Mouse (Mus musculus) Patski (cell line): ENCODE measurements around the gene Slc34a3. TPM values are rescaled to one million over a fixed set of nuclear protein-coding genes. Genes with fewer than 3 reads are reported as not detected.
A peak's percentile ranks its signal among the peaks of the same experiment; 100 is the strongest.

Experiments used
- ATAC-seq: fragments of 100-300 bp; one replicate; pipeline ENCODE4 v1.8.0; 2021
- CTCF ChIA-PET: fragments of 350-600 bp; sonication (Branson Sonifier 250); formaldehyde crosslinking; loops from one replicate; lab custom pipeline; 2022; ENCODE audit warnings: inconsistent platforms; lab: Charles Lee
- POLR2A ChIA-PET: fragments of 350-600 bp; sonication (Branson Sonifier 250); formaldehyde crosslinking; loops from one replicate; lab custom pipeline; 2022; ENCODE audit warnings: antibody characterized with exemption, inconsistent platforms; lab: Charles Lee
- DNase-seq: peaks from one replicate; pipeline ENCODE4 v3.0.0-alpha.2; 2011; ENCODE audit warnings: low read depth, low spot score
- H3K27me3 ChIP-seq: fragments of 371-371 bp; one replicate; pipeline ENCODE4 v1.5.1; 2021
- CTCF ChIP-seq: fragments of 100-300 bp; IDR thresholded peaks from one replicate; pipeline ENCODE4 v1.5.1; 2021
- in situ Hi-C: fragments of 300-500 bp; cut with MboI; formaldehyde crosslinking; loops from 3 replicates; pipeline ENCODE4 v1.11.1; 2018; ENCODE audit warnings: low pct_unique_long_range_greater_than_20kb, mixed read lengths
- polyA plus RNA-seq: library from polyadenylated mRNA; unstranded; gene quantifications from one replicate; pipeline ENCODE4 v1.2.3, GENCODE M21; 2021

Slc34a3 gene
- polyA plus RNA-seq, 1 experiment from 2014 or later: not detected

GRCm38 (mm10) chr2:25217666-25218065 is 16.5 kb downstream of the Slc34a3 start:
- POLR2A ChIA-PET: no interaction called here
- ATAC-seq (no peak), DNase-seq (no peak)
- CTCF ChIA-PET: interaction anchor here (0.6 kb wide), 1 partner anchor 11 kb away, joined by 3 read pairs; no protein-coding TSS in a partner anchor
- in situ Hi-C loops: no loop called here
- TF ChIP-seq CTCF: no peak
- H3K27me3 ChIP-seq: no peaks in the 10 kb centered on the region

- TF ChIP-seq CTCF: no peak
- in situ Hi-C loops: no loop called here
- ATAC-seq (no peak), DNase-seq (no peak)
- no peaks in the 10 kb centered on the region for H3K27me3 ChIP-seq
- ChIA-PET POLR2A (no interaction called here), CTCF (no interaction called here)
These were observed 19.7 kb downstream of the Slc34a3 start, which contains the start of gene Stpg3 for GRCm38 (mm10) chr2:25214444-25214843. TSS of gene Stpg3 (minus strand) at chr2:25214637.

GRCm38 (mm10) chr2:25213266-25213865 is 20.8 kb downstream of the Slc34a3 start:
- no peaks in the 10 kb centered on the region for H3K27me3 ChIP-seq
- in situ Hi-C loops: no loop called here
- ATAC-seq (no peak), DNase-seq (no peak)
- TF ChIP-seq CTCF: no peak
- ChIA-PET POLR2A (interaction anchor here (0.8 kb wide), 1 partner anchor 10 kb away, joined by 3 read pairs; no protein-coding TSS in a partner anchor), CTCF (no interaction called here)

GRCm38 (mm10) chr2:25211121-25211670 is 23.0 kb downstream of the Slc34a3 start, which contains the start of gene Nelfb:
TSS of gene Nelfb (minus strand) at chr2:25211489.
- TF ChIP-seq CTCF: no peak

GRCm38 (mm10) chr2:25210686-25211085 is 23.5 kb downstream of the Slc34a3 start:
- ChIA-PET POLR2A (interaction anchor here (0.6 to 1.4 kb wide), 5 partner anchors 9 to 261 kb away, joined by 3 to 5 read pairs (median 3); partner anchors contain the start of genes Tor4a, Tubb4b and Zmynd19), CTCF (interaction anchor here (1.2 to 2.6 kb wide), 5 partner anchors 10 to 19 kb away, joined by 3 to 14 read pairs (median 5); partner anchors contain the start of gene Tor4a)
- in situ Hi-C loops: no loop called here
- no peaks in the 10 kb centered on the region for H3K27me3 ChIP-seq
- no peak for DNase-seq
- ATAC-seq: no peak
- no peak for TF ChIP-seq CTCF

More at GRCm38 (mm10) chr2:25211121-25211670, 23.0 kb downstream of the Slc34a3 start, which contains the start of gene Nelfb:
- peak; percentile 71 for ATAC-seq
- CTCF ChIA-PET: interaction anchor here (1.3 to 2.6 kb wide), 3 partner anchors 10 to 18 kb away, joined by 4 to 14 read pairs (median 5); no protein-coding TSS in a partner anchor
- DNase-seq: no peak
- no peaks in the 10 kb centered on the region for H3K27me3 ChIP-seq
- POLR2A ChIA-PET: interaction anchor here (1.0 to 1.2 kb wide), 2 partner anchors 10 to 13 kb away, joined by 5 read pairs; partner anchors contain the start of gene Tubb4b
- in situ Hi-C loops: no loop called here

GRCm38 (mm10) chr2:25207593-25207992 is 26.6 kb downstream of the Slc34a3 start:
- no peak for TF ChIP-seq CTCF
- H3K27me3 ChIP-seq: no peaks in the 10 kb centered on the region
- ATAC-seq (no peak), DNase-seq (no peak)
- in situ Hi-C loops: no loop called here
- ChIA-PET CTCF (interaction anchor here (2.4 to 6.6 kb wide), 2 partner anchors 11 to 20 kb away, joined by 6 to 29 read pairs; partner anchors contain the start of gene Tor4a), POLR2A (no interaction called here)

GRCm38 (mm10) chr2:25203631-25204214 is 30.4 kb downstream of the Slc34a3 start:
- in situ Hi-C loops: no loop called here
- ChIA-PET POLR2A (interaction anchor here (0.6 kb wide), 1 partner anchor 116 kb away, joined by 3 read pairs; no protein-coding TSS in a partner anchor), CTCF (interaction anchor here (1.4 to 6.6 kb wide), 3 partner anchors 9 to 24 kb away, joined by 3 to 29 read pairs (median 9); no protein-coding TSS in a partner anchor)
- DNase-seq (no peak), ATAC-seq (no peak)
- no peak for TF ChIP-seq CTCF
- no peaks in the 10 kb centered on the region for H3K27me3 ChIP-seq

GRCm38 (mm10) chr2:25200631-25201030 is 33.5 kb downstream of the Slc34a3 start:
- CTCF ChIA-PET: no interaction called here
- no peak for DNase-seq
- POLR2A ChIA-PET: no interaction called here
- no peaks in the 10 kb centered on the region for H3K27me3 ChIP-seq
- ATAC-seq: no peak
- no peak for TF ChIP-seq CTCF
- in situ Hi-C loops: no loop called here

GRCm38 (mm10) chr2:25197946-25198345 is 36.2 kb downstream of the Slc34a3 start:
- no peak for TF ChIP-seq CTCF
- in situ Hi-C loops: no loop called here
- POLR2A ChIA-PET: interaction anchor here (0.8 to 1.2 kb wide), 2 partner anchors 12 to 29 kb away, joined by 3 to 13 read pairs; no protein-coding TSS in a partner anchor
- DNase-seq (no peak), ATAC-seq (no peak)
- H3K27me3 ChIP-seq: no peaks in the 10 kb centered on the region
- CTCF ChIA-PET: interaction anchor here (0.9 to 2.1 kb wide), 5 partner anchors 11 to 75 kb away, joined by 3 to 16 read pairs (median 5); partner anchors contain the start of genes Anapc2 and Ssna1

GRCm38 (mm10) chr2:25197191-25197590 is 37.0 kb downstream of the Slc34a3 start:
- in situ Hi-C loops: no loop called here
- no peak for TF ChIP-seq CTCF
- ChIA-PET CTCF (interaction anchor here (0.9 to 2.1 kb wide), 5 partner anchors 10 to 76 kb away, joined by 3 to 16 read pairs (median 6); partner anchors contain the start of genes Anapc2 and Ssna1), POLR2A (interaction anchor here (0.8 to 1.2 kb wide), 3 partner anchors 13 to 30 kb away, joined by 3 to 13 read pairs (median 3); no protein-coding TSS in a partner anchor)
- ATAC-seq (no peak), DNase-seq (no peak)
- H3K27me3 ChIP-seq: no peaks in the 10 kb centered on the region
